Mouse (Mus musculus) midbrain, embryonic 11.5 days (tissue): ENCODE measurements around the gene Klhdc7a. TPM values are rescaled to one million over a fixed set of nuclear protein-coding genes. Genes with fewer than 3 reads are reported as not detected.
"Not testable (repeated sequence)": the region's sequence is repeated elsewhere in the genome, so short reads cannot be mapped to it uniquely, and the experiment has no call there.

Experiments used
- ATAC-seq: fragments of 200-750 bp; cut with Nextera tagmentation; 2 replicates; pipeline ENCODE4 v1.8.0; 2017; ENCODE audit warnings: moderate TSS enrichment, moderate library complexity; ENCODE audit not compliant: low FRiP score
- DNase-seq: peaks from one replicate; pipeline ENCODE4 v3.0.0; 2015; ENCODE audit warnings: low spot score; ENCODE audit errors: missing footprints
- H3K27ac ChIP-seq: fragments of 300-500 bp; sonication (generic); 2 replicates; pipeline ENCODE4 v1.5.1; 2014; ENCODE audit warnings: low read depth, low read length
- H3K27me3 ChIP-seq: fragments of 300-500 bp; sonication (generic); 2 replicates; pipeline ENCODE4 v1.6.1; 2014; ENCODE audit warnings: mild to moderate bottlenecking, low read length, moderate library complexity, mixed read lengths; ENCODE audit not compliant: control insufficient read depth, insufficient read depth
- H3K36me3 ChIP-seq: fragments of 300-500 bp; sonication (generic); 2 replicates; pipeline ENCODE4 v1.6.1; 2014; ENCODE audit warnings: mild to moderate bottlenecking, low read length, moderate library complexity, mixed read lengths; ENCODE audit not compliant: control insufficient read depth, insufficient read depth
- H3K4me1 ChIP-seq: fragments of 300-500 bp; sonication (generic); 2 replicates; pipeline ENCODE4 v1.6.1; 2014; ENCODE audit warnings: low read length; ENCODE audit not compliant: control insufficient read depth, insufficient read depth
- H3K4me2 ChIP-seq: fragments of 300-500 bp; sonication (generic); 2 replicates; pipeline ENCODE4 v1.6.1; 2014; ENCODE audit warnings: mild to moderate bottlenecking, moderate library complexity
- H3K4me3 ChIP-seq: fragments of 300-500 bp; sonication (generic); 2 replicates; pipeline ENCODE4 v1.5.1; 2014; ENCODE audit warnings: low read depth, low read length
- H3K9ac ChIP-seq: fragments of 300-500 bp; sonication (generic); 2 replicates; pipeline ENCODE4 v1.6.1; 2014; ENCODE audit warnings: low read length
- H3K9me3 ChIP-seq: fragments of 300-500 bp; sonication (generic); 2 replicates; pipeline ENCODE4 v1.6.1; 2016; ENCODE audit warnings: low read length; ENCODE audit not compliant: control insufficient read depth
- WGBS: fragments of 180-500 bp; shearing (Covaris S2); extraction: QIAGEN DNeasy Blood & Tissue Kit; methylation state at CpG from one replicate; pipeline ENCODE4 v1.1.7; 2014; 5-methylcytosine and 5-hydroxymethylcytosine counted together
- polyA plus RNA-seq: library from polyadenylated mRNA; unstranded; fragments of >200 nt; fragmentation: Nextera tagmentation; extraction: Ambion mirVana; gene quantifications from 2 replicates; pipeline ENCODE4 v1.2.1, GENCODE M21; 2014

Klhdc7a gene
- polyA plus RNA-seq, 1 experiment from 2014 or later, result 0.10 TPM

- peaks cover 3% of the 10 kb centered on the region; the same call in 1 of the 2 replicates for H3K4me1 ChIP-seq
- no peak overlapping the region for H3K4me2 ChIP-seq
- no peak overlapping the region for H3K9ac ChIP-seq
- WGBS, result 92% methylated on average over 5 of the region's 5 CpGs
- H3K27ac ChIP-seq, result no peak overlapping the region
- H3K36me3 ChIP-seq, result no peaks in the 10 kb centered on the region
- H3K9me3 ChIP-seq, result no peaks in the 10 kb centered on the region
- H3K4me3 ChIP-seq, result no peak overlapping the region
- ATAC-seq, result no peak
- no peaks in the 10 kb centered on the region for H3K27me3 ChIP-seq
- DNase-seq, result no peak
These were observed 3.9 kb downstream of the Klhdc7a start for GRCm38 (mm10) chr4:139963911-139964310.

GRCm38 (mm10) chr4:139963059-139963458 lies 4.8 kb downstream of the Klhdc7a start:
- Histone ChIP-seq H3K9ac (no peak overlapping the region), H3K4me2 (no peak overlapping the region), H3K4me3 (no peak overlapping the region), H3K9me3 (no peaks in the 10 kb centered on the region), H3K36me3 (no peaks in the 10 kb centered on the region), H3K27ac (no peak overlapping the region), H3K4me1 (peaks cover 3% of the 10 kb centered on the region; the same call in 1 of the 2 replicates), H3K27me3 (no peaks in the 10 kb centered on the region)
- ATAC-seq (no peak), DNase-seq (no peak)
- WGBS, result 71% methylated on average over 8 of the region's 8 CpGs

GRCm38 (mm10) chr4:139961816-139962215 lies 6.0 kb downstream of the Klhdc7a start:
- Histone ChIP-seq H3K36me3 (no peaks in the 10 kb centered on the region), H3K27me3 (no peaks in the 10 kb centered on the region)

GRCm38 (mm10) chr4:139961329-139961728 lies 6.5 kb downstream of the Klhdc7a start:
- not testable (repeated sequence) for H3K4me2 ChIP-seq, H3K9me3 ChIP-seq, H3K9ac ChIP-seq, H3K4me3 ChIP-seq, H3K27me3 ChIP-seq, H3K36me3 ChIP-seq, H3K27ac ChIP-seq, DNase-seq, H3K4me1 ChIP-seq, ATAC-seq
- WGBS, result 94% methylated on average over 11 of the region's 11 CpGs

More at GRCm38 (mm10) chr4:139961816-139962215, 6.0 kb downstream of the Klhdc7a start:
- H3K9me3 ChIP-seq, result no peaks in the 10 kb centered on the region
- no peak for DNase-seq
- no peaks in the 10 kb centered on the region for H3K4me1 ChIP-seq
- WGBS, result 93% methylated on average over 8 of the region's 8 CpGs
- no peak overlapping the region for H3K9ac ChIP-seq
- no peak overlapping the region for H3K27ac ChIP-seq
- H3K4me3 ChIP-seq, result no peak overlapping the region
- ATAC-seq, result no peak
- H3K4me2 ChIP-seq, result no peak overlapping the region

- DNase-seq (no peak), ATAC-seq (no peak)
- H3K36me3 ChIP-seq, result no peaks in the 10 kb centered on the region
- 92% methylated on average over 10 of the region's 10 CpGs for WGBS
- H3K9ac ChIP-seq, result no peak overlapping the region
- H3K9me3 ChIP-seq, result no peaks in the 10 kb centered on the region
- H3K27me3 ChIP-seq, result no peaks in the 10 kb centered on the region
- H3K27ac ChIP-seq, result no peak overlapping the region
- no peak overlapping the region for H3K4me3 ChIP-seq
- no peak overlapping the region for H3K4me2 ChIP-seq
- H3K4me1 ChIP-seq, result no peaks in the 10 kb centered on the region
These were observed 7.0 kb downstream of the Klhdc7a start for GRCm38 (mm10) chr4:139960724-139961315.

- H3K27me3 ChIP-seq, result no peaks in the 10 kb centered on the region
- WGBS, result 77% methylated on average over 12 of the region's 12 CpGs
- H3K4me3 ChIP-seq, result no peak overlapping the region
- no peak overlapping the region for H3K4me2 ChIP-seq
- H3K9ac ChIP-seq, result no peak overlapping the region
- H3K4me1 ChIP-seq, result no peaks in the 10 kb centered on the region
- no peak overlapping the region for H3K27ac ChIP-seq
- ATAC-seq (no peak), DNase-seq (no peak)
- H3K36me3 ChIP-seq, result no peaks in the 10 kb centered on the region
- H3K9me3 ChIP-seq, result no peaks in the 10 kb centered on the region
These were observed 7.6 kb downstream of the Klhdc7a start for GRCm38 (mm10) chr4:139960086-139960713.

GRCm38 (mm10) chr4:139959188-139959587 lies 8.6 kb downstream of the Klhdc7a start:
- no peak for DNase-seq
- WGBS, result 90% methylated on average over 3 of the region's 3 CpGs

GRCm38 (mm10) chr4:139950876-139951485 lies 16.8 kb downstream of the Klhdc7a start:
- Histone ChIP-seq H3K27ac (no peak overlapping the region), H3K4me3 (no peak overlapping the region), H3K36me3 (no peaks in the 10 kb centered on the region), H3K4me1 (peaks cover 4% of the 10 kb centered on the region; the same call in 1 of the 2 replicates), H3K9ac (no peak overlapping the region), H3K9me3 (no peaks in the 10 kb centered on the region), H3K27me3 (no peaks in the 10 kb centered on the region), H3K4me2 (no peak overlapping the region)
- 72% methylated on average over 6 of the region's 7 CpGs for WGBS
- DNase-seq (no peak), ATAC-seq (peak; percentile 38; the same call in 1 of the 2 replicates)

More at GRCm38 (mm10) chr4:139959188-139959587, 8.6 kb downstream of the Klhdc7a start:
- Histone ChIP-seq H3K9ac (no peak overlapping the region), H3K27ac (no peak overlapping the region), H3K4me1 (no peaks in the 10 kb centered on the region), H3K27me3 (no peaks in the 10 kb centered on the region), H3K4me2 (no peak overlapping the region), H3K9me3 (no peaks in the 10 kb centered on the region), H3K36me3 (no peaks in the 10 kb centered on the region), H3K4me3 (no peak overlapping the region)
- no peak for ATAC-seq

GRCm38 (mm10) chr4:139950431-139950848 lies 17.4 kb downstream of the Klhdc7a start:
- Histone ChIP-seq H3K27me3 (no peaks in the 10 kb centered on the region), H3K27ac (no peak overlapping the region), H3K36me3 (no peaks in the 10 kb centered on the region), H3K9ac (peak overlapping the region; percentile 47; the same call in 1 of the 2 replicates), H3K4me3 (peak overlapping the region; percentile 16; the same call in 1 of the 2 replicates), H3K4me2 (peak overlapping the region; percentile 49), H3K4me1 (peaks cover 4% of the 10 kb centered on the region; the same call in 1 of the 2 replicates), H3K9me3 (no peaks in the 10 kb centered on the region)
- DNase-seq (peak; percentile 89), ATAC-seq (0 out of 2 replicates have a peak, but pooled peaks have one; percentile 54)
- 2% methylated on average over 20 of the region's 20 CpGs for WGBS
